Mouse (Mus musculus): Measurements from ENCODE around the gene Rad51b. TPM values are rescaled to one million over a fixed set of nuclear protein-coding genes. Genes with fewer than 3 reads are reported as not detected.

Rad51b gene
- total and polyA plus RNA-seq, 3 experiments = 6.5 to 8.6 (median 8.5) TPM

DNA sequence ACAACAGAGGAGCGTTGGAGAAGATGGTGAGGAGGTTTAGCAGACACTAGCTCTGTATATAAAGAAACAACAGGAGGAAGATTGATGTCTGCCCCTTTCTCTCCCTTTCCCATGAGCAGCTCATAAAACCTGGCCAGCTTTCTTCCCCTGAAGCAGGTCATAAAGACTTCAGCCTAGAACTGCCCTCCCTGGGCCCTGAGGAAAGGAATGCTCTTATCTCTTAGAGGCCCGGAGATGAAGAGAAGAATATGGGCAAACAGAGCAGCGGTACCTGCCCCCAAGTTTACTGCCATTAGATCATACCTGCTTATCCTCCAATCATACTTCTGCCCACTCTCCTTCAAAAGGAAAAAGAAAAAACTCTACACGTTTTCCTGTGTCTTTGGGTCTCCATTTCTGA, 519.2 kb downstream of the Rad51b start:
- H3K27ac ChIP-seq (ENCODE audit: insufficient read depth, low read depth) = no peak overlapping the region
- no peaks in the 10 kb centered on the region for H3K27me3 ChIP-seq (replicated peaks)
- in situ Hi-C loops (cut with MboI; ENCODE audit: low pct_ligation_motif_present, low pct_unique_long_range_greater_than_20kb, low sequenced_read_pairs) (no loop called here), dilution Hi-C loops (cut with MboI; ENCODE audit: extremely low pct_ligation_motif_present, extremely low pct_unique_long_range_greater_than_20kb, low sequenced_read_pairs) (no loop called here)
- no peaks in the 10 kb centered on the region for H3K79me2 ChIP-seq (replicated peaks; ENCODE audit: control insufficient read depth, extremely low read depth, insufficient read depth, poor library complexity, severe bottlenecking)
- H3K9me3 ChIP-seq (replicated peaks; ENCODE audit: low read length) = no peaks in the 10 kb centered on the region
- no peaks in the 10 kb centered on the region for H3K36me3 ChIP-seq (replicated peaks in 1 of 2; ENCODE audit: control insufficient read depth in 1 of 2, insufficient read depth in 1 of 2, low read length in 1 of 2)
- H3K4me2 ChIP-seq (ENCODE audit: insufficient read depth, low read depth, poor library complexity, severe bottlenecking) = no peak overlapping the region
- TF ChIP-seq HCFC1 (IDR thresholded peaks at IDR 0.05; ENCODE audit: low read depth, low read length) = no peak
- no peak for TF ChIP-seq RAD21 (IDR thresholded peaks at IDR 0.05; ENCODE audit: low read depth, low read length)
- no peak for TF ChIP-seq KAT2A (IDR thresholded peaks at IDR 0.05; ENCODE audit: insufficient replicate concordance, low read length)
- no peak for TF ChIP-seq POLR2A (IDR thresholded peaks at IDR 0.05; ENCODE audit: low read depth, low read length)
- TF ChIP-seq MEF2A (IDR thresholded peaks at IDR 0.05; ENCODE audit: borderline replicate concordance, low read depth, low read length) = no peak
- no peak for TF ChIP-seq BHLHE40 (IDR thresholded peaks at IDR 0.05; ENCODE audit: low read depth, low read length)
- TF ChIP-seq TBP (conservative IDR thresholded peaks at IDR 0.05; ENCODE audit: low read depth, low read length) = no peak
- TF ChIP-seq JUND (conservative IDR thresholded peaks at IDR 0.05; ENCODE audit: low read depth, low read length) = no peak
- TF ChIP-seq PAX5 (IDR thresholded peaks at IDR 0.05; ENCODE audit: low read length) = no peak
- no peak for TF ChIP-seq ZKSCAN1 (IDR thresholded peaks at IDR 0.05; ENCODE audit: borderline replicate concordance, low read depth, low read length)
- no peak for TF ChIP-seq CHD1 (IDR thresholded peaks at IDR 0.05; ENCODE audit: low read depth, low read length)
- TF ChIP-seq ZNF384 (IDR thresholded peaks at IDR 0.05; ENCODE audit: low read depth, low read length) = no peak
- no peak for TF ChIP-seq NELFE (IDR thresholded peaks at IDR 0.05; ENCODE audit: low read depth, low read length)
- no peak overlapping the region for H3K9ac ChIP-seq (ENCODE audit: insufficient read depth, low read depth)
- H3K4me1 ChIP-seq (ENCODE audit: control insufficient read depth in 1 of 2, insufficient read depth in 2 of 2) = peaks cover 2 to 24% of the 10 kb centered on the region in 2 experiments; a peak in 2 of 4 replicates
- H3K4me3 ChIP-seq (replicated peaks in 1 of 3; ENCODE audit: low read depth in 2 of 3, low read length in 2 of 3, poor library complexity in 1 of 3) = no peak overlapping the region
- DNase-seq (ENCODE audit: extremely low read depth) = no peak

DNA sequence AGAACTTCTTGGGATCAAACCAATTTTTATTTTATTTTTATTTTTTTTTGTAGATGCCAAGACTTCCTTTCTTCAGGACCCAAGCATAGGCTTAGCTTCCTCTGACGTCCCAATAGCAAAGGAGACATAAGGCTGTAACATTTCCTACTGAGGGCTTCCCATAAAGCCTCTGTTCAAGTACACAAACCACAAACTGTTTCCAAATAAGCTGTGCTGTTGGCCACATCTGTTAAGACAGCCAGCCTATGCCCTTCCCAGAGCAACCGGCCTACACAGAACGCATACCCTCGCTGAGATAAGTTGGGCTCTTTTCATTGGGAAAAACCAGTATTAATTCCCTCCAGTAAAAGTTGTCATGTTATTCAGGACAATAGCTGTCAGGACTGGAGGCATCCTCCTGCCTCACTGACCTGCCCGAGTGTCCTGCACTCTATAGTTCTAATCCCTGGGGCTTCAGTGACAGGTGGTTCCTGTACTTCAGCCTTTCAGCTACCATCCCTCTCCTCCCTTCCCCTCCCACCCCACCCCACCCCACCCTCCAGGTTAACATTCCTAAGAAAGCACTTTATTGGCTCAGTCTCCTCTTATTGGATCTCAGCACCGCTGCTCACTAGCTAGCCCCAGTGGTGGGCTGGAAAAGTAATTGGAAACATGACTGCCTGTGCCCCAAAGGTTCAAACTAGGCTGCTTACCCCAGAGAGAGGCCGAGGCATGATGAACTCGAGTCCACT, 523.3 kb downstream of the Rad51b start:
- no peaks in the 10 kb centered on the region for H3K9me3 ChIP-seq (replicated peaks; ENCODE audit: low read length)
- H3K9ac ChIP-seq (ENCODE audit: insufficient read depth, low read depth) = no peak overlapping the region
- no peak overlapping the region for H3K4me3 ChIP-seq (replicated peaks in 1 of 3; ENCODE audit: low read depth in 2 of 3, low read length in 2 of 3, poor library complexity in 1 of 3)
- no peak overlapping the region for H3K4me2 ChIP-seq (ENCODE audit: insufficient read depth, low read depth, poor library complexity, severe bottlenecking)
- H3K4me1 ChIP-seq (ENCODE audit: control insufficient read depth in 1 of 2, insufficient read depth in 2 of 2) = peaks cover 0 to 4% of the 10 kb centered on the region in 2 experiments; a peak in 1 of 4 replicates
- H3K27me3 ChIP-seq (replicated peaks) = no peaks in the 10 kb centered on the region
- H3K79me2 ChIP-seq (replicated peaks; ENCODE audit: control insufficient read depth, extremely low read depth, insufficient read depth, poor library complexity, severe bottlenecking) = no peaks in the 10 kb centered on the region
- no peak for DNase-seq (ENCODE audit: extremely low read depth)
- H3K27ac ChIP-seq (ENCODE audit: insufficient read depth, low read depth) = no peak overlapping the region
- dilution Hi-C loops (cut with MboI; ENCODE audit: extremely low pct_ligation_motif_present, extremely low pct_unique_long_range_greater_than_20kb, low sequenced_read_pairs) = no loop called here
- TF ChIP-seq PAX5 (IDR thresholded peaks at IDR 0.05; ENCODE audit: low read length) (no peak), POLR2AphosphoS2 (IDR thresholded peaks at IDR 0.05; ENCODE audit: low read depth, low read length) (no peak), USF1 (IDR thresholded peaks at IDR 0.05; ENCODE audit: low read depth, low read length) (no peak), ZMIZ1 (IDR thresholded peaks at IDR 0.05; ENCODE audit: low read depth, low read length) (no peak), RAD21 (IDR thresholded peaks at IDR 0.05; ENCODE audit: low read depth, low read length) (no peak), SIN3A (IDR thresholded peaks at IDR 0.05; ENCODE audit: low read length) (no peak), TCF12 (IDR thresholded peaks at IDR 0.05; ENCODE audit: low read depth, low read length) (no peak), RCOR1 (conservative IDR thresholded peaks at IDR 0.05; ENCODE audit: low read depth, low read length) (no peak), TBP (conservative IDR thresholded peaks at IDR 0.05; ENCODE audit: low read depth, low read length) (no peak), CHD2 (IDR thresholded peaks at IDR 0.05; ENCODE audit: low read length) (no peak), POLR2A (IDR thresholded peaks at IDR 0.05; ENCODE audit: low read depth, low read length) (no peak), BHLHE40 (IDR thresholded peaks at IDR 0.05; ENCODE audit: low read depth, low read length) (no peak), CTCF (conservative IDR thresholded peaks at IDR 0.05 in 1 of 2, IDR thresholded peaks at IDR 0.05 in 1 of 2; ENCODE audit: low read depth in 2 of 2, low read length in 2 of 2) (no peak)
- H3K36me3 ChIP-seq (replicated peaks in 1 of 2; ENCODE audit: control insufficient read depth in 1 of 2, insufficient read depth in 1 of 2, low read length in 1 of 2) = no peaks in the 10 kb centered on the region
- in situ Hi-C loops (cut with MboI; ENCODE audit: low pct_ligation_motif_present, low pct_unique_long_range_greater_than_20kb, low sequenced_read_pairs) = no loop called here
